Mouse (Mus musculus) heart, embryonic 15.5 days (tissue): Measurements from ENCODE around the gene Epb42. TPM values are rescaled to one million over a fixed set of nuclear protein-coding genes. Genes with fewer than 3 reads are reported as not detected.
A peak's percentile ranks its signal among the peaks of the same experiment; 100 is the strongest.
"Not testable (repeated sequence)": the region's sequence is repeated elsewhere in the genome, so short reads cannot be mapped to it uniquely, and the experiment has no call there.

ENCODE experiments used
- ATAC-seq: fragments of 200-750 bp; cut with Nextera tagmentation; replicated peaks from 2 replicates; pipeline ENCODE4 v1.8.0; 2017; ENCODE audit warnings: low read depth, moderate TSS enrichment; ENCODE audit not compliant: insufficient number of reproducible peaks, insufficient read depth, low FRiP score
- H3K27ac ChIP-seq: fragments of 300-500 bp; sonication (generic); 2 replicates; pipeline ENCODE4 v1.5.1; 2015; ENCODE audit warnings: mild to moderate bottlenecking, inconsistent platforms
- H3K27me3 ChIP-seq: fragments of 300-500 bp; sonication (generic); 2 replicates; pipeline ENCODE4 v1.6.1; 2015; ENCODE audit warnings: inconsistent platforms
- H3K36me3 ChIP-seq: fragments of 300-500 bp; sonication (generic); 2 replicates; pipeline ENCODE4 v1.6.1; 2015; ENCODE audit warnings: mild to moderate bottlenecking, inconsistent platforms
- H3K4me1 ChIP-seq: fragments of 300-500 bp; sonication (generic); replicated peaks from 2 replicates; pipeline ENCODE4 v1.6.1; 2015; ENCODE audit warnings: inconsistent platforms
- H3K4me2 ChIP-seq: fragments of 300-500 bp; sonication (generic); 2 replicates; pipeline ENCODE4 v1.6.1; 2015; ENCODE audit warnings: inconsistent platforms, mild to moderate bottlenecking, moderate library complexity
- H3K4me3 ChIP-seq: fragments of 300-500 bp; sonication (generic); 2 replicates; pipeline ENCODE4 v1.5.1; 2015; ENCODE audit warnings: mild to moderate bottlenecking, inconsistent platforms
- H3K9ac ChIP-seq: fragments of 300-500 bp; sonication (generic); 2 replicates; pipeline ENCODE4 v1.6.1; 2015; ENCODE audit warnings: mild to moderate bottlenecking, inconsistent platforms
- H3K9me3 ChIP-seq: fragments of 300-500 bp; sonication (generic); replicated peaks from 2 replicates; pipeline ENCODE4 v1.6.1; 2016; ENCODE audit warnings: inconsistent platforms
- WGBS: fragments of 180-500 bp; shearing (Covaris S2); methylation state at CpG from one replicate; pipeline ENCODE4 v1.1.7; 2015; ENCODE audit warnings: mixed read lengths; 5-methylcytosine and 5-hydroxymethylcytosine counted together
- microRNA-seq: library from miRNA; unstranded; fragments of <30 nt; microRNA quantifications from one replicate; pipeline ENCODE4, GENCODE M21; 2016
- polyA plus RNA-seq: library from polyadenylated mRNA; unstranded; fragments of >200 nt; fragmentation: Nextera tagmentation; extraction: Ambion mirVana; gene quantifications from 2 replicates; pipeline ENCODE4 v1.2.1, GENCODE M21; 2015

Gene Epb42
- polyA plus RNA-seq, 1 experiment from 2014 or later = 1.8 TPM

DNA sequence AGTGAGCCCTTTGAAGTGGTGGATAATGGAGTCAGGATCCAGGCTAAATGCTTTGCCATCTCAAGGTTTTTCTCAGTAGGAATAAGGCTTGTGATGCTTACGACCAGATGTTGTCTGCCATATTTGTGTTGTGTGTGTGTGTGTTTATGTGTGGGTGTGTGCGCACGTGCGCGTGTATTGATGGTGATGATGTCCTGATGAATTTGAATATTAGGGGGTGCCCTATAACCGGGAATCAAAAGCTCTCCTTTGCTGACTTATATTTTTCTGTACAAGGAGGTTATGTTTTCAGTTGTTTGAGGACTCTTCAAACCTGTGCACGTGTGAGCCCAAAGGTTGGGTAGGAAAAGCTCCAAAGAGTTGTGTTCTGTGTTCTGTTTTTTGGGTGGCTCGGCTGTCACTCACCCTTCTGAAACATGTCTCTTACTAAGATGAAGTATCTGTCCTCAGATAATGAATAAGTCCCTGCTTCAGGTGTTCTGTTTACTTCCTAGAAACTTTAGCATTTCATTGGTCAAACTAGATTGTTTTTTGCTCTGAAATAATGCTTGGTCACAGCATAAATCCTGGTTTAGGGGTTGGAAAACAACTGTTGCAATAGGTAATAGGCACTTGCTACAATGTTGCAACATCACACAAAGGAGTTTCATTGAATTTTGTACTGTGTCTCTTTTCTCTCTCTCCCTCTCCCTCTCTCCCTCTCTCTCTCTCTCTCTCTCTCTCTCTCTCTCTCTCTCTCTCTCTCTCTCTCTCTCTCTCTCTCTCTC lies 58.8 kb downstream of the Epb42 start:
- no peaks in the 10 kb centered on the region for H3K27me3 ChIP-seq
- no peak overlapping the region for H3K27ac ChIP-seq
- peaks cover 3% of the 10 kb centered on the region; the same call in 1 of the 2 replicates for H3K4me1 ChIP-seq
- 81% methylated on average over 8 of the region's 8 CpGs for WGBS
- no peak for ATAC-seq
- peak overlapping the region; percentile 83; the same call in 1 of the 2 replicates for H3K9ac ChIP-seq
- no peaks in the 10 kb centered on the region for H3K9me3 ChIP-seq
- peak overlapping the region; percentile 97 for H3K4me2 ChIP-seq
- H3K4me3 ChIP-seq = peak overlapping the region; percentile 87
- H3K36me3 ChIP-seq = no peaks in the 10 kb centered on the region

DNA sequence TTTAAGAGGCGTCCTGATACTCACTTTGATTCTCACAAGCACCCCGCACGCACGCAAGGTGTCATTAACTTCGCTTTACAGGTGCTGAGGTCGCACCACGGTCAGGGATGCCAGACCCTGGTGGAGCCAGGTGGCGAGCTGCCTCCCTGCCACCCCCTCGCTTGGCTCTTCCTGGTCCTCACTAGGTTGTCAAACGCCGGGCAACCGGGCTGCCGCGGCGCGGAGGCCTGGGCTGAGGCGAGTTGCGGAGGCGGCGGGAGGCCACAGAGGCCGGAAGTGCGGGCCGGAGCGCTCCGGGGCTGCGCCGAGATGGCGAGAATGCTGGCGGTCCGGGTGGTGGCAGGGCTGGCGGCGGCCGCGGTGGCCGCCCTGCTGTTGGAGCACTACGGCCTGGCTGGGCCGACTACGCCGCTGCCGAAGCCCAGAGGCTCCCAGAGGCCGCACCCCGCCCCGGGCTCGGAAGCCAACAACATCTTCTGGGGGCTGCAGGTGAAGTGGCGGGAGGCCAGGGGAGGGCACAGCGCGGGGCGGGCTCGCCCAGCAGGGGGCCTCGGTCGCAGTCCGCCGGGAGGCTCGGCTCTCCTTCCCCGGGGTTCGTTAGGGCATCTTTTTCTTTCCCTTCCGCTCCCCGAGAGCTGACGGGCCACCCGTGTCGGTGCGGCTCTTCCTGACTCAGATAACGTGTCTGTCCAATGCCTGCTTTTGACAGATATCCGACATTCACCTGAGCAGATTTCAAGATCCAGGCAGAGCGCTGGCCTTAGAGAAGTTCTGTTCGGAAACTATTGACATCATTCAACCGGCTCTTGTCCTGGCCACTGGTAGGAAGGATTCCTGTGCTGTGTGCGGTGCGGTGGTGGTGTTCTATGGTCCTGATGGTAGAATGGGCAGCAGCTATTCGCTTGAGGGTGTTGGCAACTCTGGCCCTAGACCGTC lies 59.6 kb downstream of the Epb42 start, which contains the start of gene Tmem62:
Gene Tmem62 (plus strand): TSS at position 28 of the 936 bp plus-strand sequence.
- H3K27ac ChIP-seq = peak within 1 kb of the TSS; percentile 71
- no peaks in the 10 kb centered on the region for H3K27me3 ChIP-seq
- H3K4me3 ChIP-seq = peak within 1 kb of the TSS; percentile 87
- H3K4me2 ChIP-seq = peak within 1 kb of the TSS; percentile 97
- peak; percentile 75 for ATAC-seq
- peaks cover 6% of the 10 kb centered on the region; the same call in 1 of the 2 replicates for H3K4me1 ChIP-seq
- peak within 1 kb of the TSS; percentile 83 for H3K9ac ChIP-seq
- 1% methylated on average over 60 of the region's 71 CpGs for WGBS
- H3K36me3 ChIP-seq = no peaks in the 10 kb centered on the region
- no peaks in the 10 kb centered on the region for H3K9me3 ChIP-seq

DNA sequence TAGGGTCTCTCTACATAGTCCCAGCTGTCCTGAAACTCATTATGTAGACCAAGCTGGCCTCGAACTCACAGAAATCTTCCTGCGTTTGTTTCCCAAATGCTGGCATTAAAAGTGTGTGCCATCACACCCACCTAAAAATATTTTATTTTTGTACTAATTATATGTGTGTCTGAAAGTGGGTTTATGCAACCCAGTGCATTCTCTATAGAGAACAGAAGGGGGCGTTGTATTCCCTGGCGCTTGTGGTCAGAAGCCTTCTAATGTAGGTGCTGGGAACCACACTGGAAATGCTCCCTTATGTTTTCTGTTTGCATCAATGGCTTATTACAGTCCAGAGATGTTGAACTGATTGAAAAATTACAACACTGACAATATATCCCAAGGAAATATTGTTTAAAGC lies 60.6 kb downstream of the Epb42 start:
- Histone ChIP-seq H3K36me3 (no peaks in the 10 kb centered on the region), H3K4me3 (0 out of 2 replicates have a peak overlapping the region, but pooled peaks have one; percentile 14), H3K9me3 (no peaks in the 10 kb centered on the region), H3K4me2 (0 out of 2 replicates have a peak overlapping the region, but pooled peaks have one; percentile 19), H3K9ac (no peak overlapping the region), H3K27me3 (no peaks in the 10 kb centered on the region), H3K27ac (no peak overlapping the region), H3K4me1 (peaks cover 6% of the 10 kb centered on the region; the same call in 1 of the 2 replicates)
- WGBS = 57% methylated on average over 4 of the region's 4 CpGs
- no peak for ATAC-seq

DNA sequence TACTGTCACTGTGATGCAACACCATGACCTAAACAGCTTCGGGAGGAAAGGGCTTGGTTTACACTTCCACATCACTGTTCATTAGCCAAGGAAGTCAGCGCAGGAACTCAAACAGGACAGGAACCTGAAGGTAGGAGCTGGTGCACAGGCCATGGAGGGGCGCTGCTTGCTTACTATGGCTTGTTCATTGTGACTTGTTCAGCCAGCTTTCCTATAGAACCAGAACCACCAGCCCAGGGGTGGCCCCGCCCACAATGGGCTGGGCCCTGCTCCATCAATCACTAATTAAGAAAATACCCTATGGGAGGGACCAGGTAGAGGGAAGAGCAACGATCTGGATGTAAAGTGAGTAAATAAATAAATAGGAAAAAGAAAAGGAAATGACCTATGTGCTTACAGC lies 63.9 kb downstream of the Epb42 start:
- no peak overlapping the region for H3K4me3 ChIP-seq
- no peak overlapping the region for H3K4me2 ChIP-seq
- WGBS = 21% methylated on average over 5 of the region's 5 CpGs
- ATAC-seq = no peak
- H3K9me3 ChIP-seq = no peaks in the 10 kb centered on the region
- no peak overlapping the region for H3K27ac ChIP-seq
- no peak overlapping the region for H3K9ac ChIP-seq
- peaks cover 16% of the 10 kb centered on the region for H3K4me1 ChIP-seq
- no peaks in the 10 kb centered on the region for H3K36me3 ChIP-seq
- no peaks in the 10 kb centered on the region for H3K27me3 ChIP-seq

DNA sequence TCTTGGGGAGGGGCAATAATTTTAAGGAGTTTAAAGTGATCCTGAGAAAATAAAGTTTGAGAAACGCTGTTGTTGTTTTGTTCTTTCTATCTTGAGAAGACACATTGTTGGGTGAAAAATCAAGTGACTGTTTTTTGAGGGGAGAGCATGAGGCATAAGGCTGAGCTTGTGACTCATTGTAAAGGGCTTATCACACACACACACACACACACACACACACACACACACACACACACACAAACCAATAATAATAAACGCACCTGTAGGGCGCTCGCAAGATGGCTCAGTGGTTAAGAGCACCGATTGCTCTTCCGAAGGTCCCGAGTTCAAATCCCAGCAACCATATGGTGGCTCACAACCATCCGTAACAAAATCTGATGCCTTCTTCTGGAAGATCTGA lies 64.6 kb downstream of the Epb42 start:
- not testable (repeated sequence) for H3K27me3 ChIP-seq, H3K4me2 ChIP-seq, H3K9ac ChIP-seq, H3K36me3 ChIP-seq, ATAC-seq, H3K9me3 ChIP-seq, H3K27ac ChIP-seq, H3K4me3 ChIP-seq
- H3K4me1 ChIP-seq = peaks cover 16% of the 10 kb centered on the region
- 94% methylated on average over 8 of the region's 8 CpGs for WGBS

DNA sequence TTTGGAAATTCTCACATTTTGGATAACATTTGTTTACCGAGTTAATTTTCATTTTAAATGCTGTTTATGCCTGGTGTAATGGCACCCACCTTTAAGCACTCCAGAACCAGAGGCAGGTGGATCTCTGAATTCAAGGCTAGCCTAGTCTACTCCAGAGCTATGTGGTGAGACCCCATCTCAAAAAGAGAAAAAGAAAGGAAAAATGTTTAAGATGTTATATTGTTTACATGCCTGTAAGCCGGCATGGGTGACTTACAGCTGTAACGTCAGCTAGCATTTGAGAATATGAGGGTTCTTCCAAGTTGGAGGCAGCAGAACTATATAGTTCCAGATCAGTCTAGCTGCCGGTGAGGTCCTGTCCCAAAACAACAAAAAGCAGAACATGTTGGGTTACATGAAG lies 65.1 kb downstream of the Epb42 start:
- Histone ChIP-seq H3K27me3 (no peaks in the 10 kb centered on the region), H3K36me3 (no peaks in the 10 kb centered on the region), H3K4me2 (no peak overlapping the region), H3K9me3 (no peaks in the 10 kb centered on the region), H3K9ac (no peak overlapping the region), H3K4me1 (peaks cover 14% of the 10 kb centered on the region), H3K4me3 (no peak overlapping the region), H3K27ac (no peak overlapping the region)
- ATAC-seq = no peak
- WGBS = 84% methylated on average over 4 of the region's 4 CpGs

DNA sequence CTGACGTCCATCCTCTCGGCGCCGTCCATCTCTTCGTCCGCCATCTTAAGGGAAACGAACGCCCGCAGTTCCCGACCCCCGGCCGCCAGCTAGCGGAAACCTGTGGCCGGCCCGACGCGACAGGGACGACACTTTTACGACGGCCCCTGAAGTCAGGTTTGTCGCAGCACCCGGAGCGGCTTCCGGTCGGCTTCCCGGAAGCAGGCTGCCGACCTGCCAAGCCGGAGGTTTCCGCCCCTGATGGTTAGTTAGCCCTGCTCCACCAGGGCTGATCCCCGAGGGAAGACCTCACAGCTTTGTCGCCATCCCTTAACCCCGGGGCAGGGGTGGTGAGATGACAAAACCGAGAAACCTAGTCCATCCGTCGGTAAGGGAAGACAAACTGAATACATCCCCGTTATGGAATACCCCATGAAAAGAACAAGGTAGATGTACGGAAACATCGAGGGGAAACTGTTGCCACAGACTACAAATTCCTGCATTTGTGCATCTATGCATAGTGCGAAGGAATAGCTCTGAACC lies 66.3 kb downstream of the Epb42 start, which contains the start of gene Ubr1:
Gene Ubr1 (minus strand): TSS at position 157 of the 522 bp plus-strand sequence.
- WGBS = under 1% methylated on average over 39 of the region's 39 CpGs
- peak within 1 kb of the TSS; percentile 73 for H3K4me2 ChIP-seq
- peak within 1 kb of the TSS; percentile 76 for H3K4me3 ChIP-seq
- no peaks in the 10 kb centered on the region for H3K36me3 ChIP-seq
- peak within 1 kb of the TSS; percentile 63 for H3K9ac ChIP-seq
- peak within 1 kb of the TSS; percentile 70 for H3K27ac ChIP-seq
- peaks cover 13% of the 10 kb centered on the region for H3K4me1 ChIP-seq
- H3K27me3 ChIP-seq = no peaks in the 10 kb centered on the region
- no peaks in the 10 kb centered on the region for H3K9me3 ChIP-seq
- ATAC-seq = peak; percentile 86

DNA sequence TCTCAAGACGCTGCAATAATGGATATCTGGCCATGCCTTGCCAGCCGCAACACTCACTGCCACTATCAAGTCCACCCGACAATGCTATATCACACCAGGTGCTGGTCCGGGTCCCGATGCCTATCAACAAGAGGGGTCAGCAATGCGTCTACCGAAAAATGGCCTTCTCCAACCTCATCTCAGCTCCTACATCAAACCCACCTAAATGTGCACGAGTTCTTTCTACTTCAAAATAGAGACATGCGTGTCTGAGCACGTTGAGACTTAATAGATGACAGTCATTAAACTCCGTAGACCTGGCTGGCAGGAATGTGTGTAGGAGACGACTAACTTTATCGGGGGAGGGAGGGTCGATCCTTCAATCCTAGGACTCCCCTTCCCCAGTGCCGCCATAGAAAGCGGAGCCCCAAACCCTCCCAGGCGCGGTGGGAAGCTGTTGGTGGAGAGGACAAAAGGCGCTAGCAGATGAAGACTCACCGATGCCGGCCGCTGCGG lies 66.8 kb downstream of the Epb42 start:
- H3K4me3 ChIP-seq = peak overlapping the region; percentile 76
- H3K36me3 ChIP-seq = no peaks in the 10 kb centered on the region
- no peaks in the 10 kb centered on the region for H3K9me3 ChIP-seq
- H3K4me1 ChIP-seq = peaks cover 13% of the 10 kb centered on the region
- 1% methylated on average over 23 of the region's 23 CpGs for WGBS
- peak; percentile 22; the same call in 1 of the 2 replicates for ATAC-seq
- H3K4me2 ChIP-seq = peak overlapping the region; percentile 73
- H3K27me3 ChIP-seq = no peaks in the 10 kb centered on the region
- peak overlapping the region; percentile 63 for H3K9ac ChIP-seq
- H3K27ac ChIP-seq = peak overlapping the region; percentile 70

Small RNAs within 50 kb of the gene (microRNA-seq; reads per million reads assigned to microRNA genes)
- gene Gm44325 = not detected

Other genes with a start within 250 kb of the Epb42 start
- 4.3 and 6.5 TPM in 2 replicates for gene Cdan1, start 186.9 kb downstream of the Epb42 start, polyA plus RNA-seq
- gene Ttbk2, start 186.5 kb downstream of the Epb42 start, polyA plus RNA-seq = 2.4 and 2.9 TPM in 2 replicates
- gene Ubr1, start 66.4 kb downstream of the Epb42 start, polyA plus RNA-seq = 17.5 and 21.3 TPM in 2 replicates
- gene Tmem62, start 60.1 kb downstream of the Epb42 start, polyA plus RNA-seq = 2.8 and 2.9 TPM in 2 replicates
- gene Ccndbp1, start 28.7 kb downstream of the Epb42 start, polyA plus RNA-seq = 41.9 and 42.9 TPM in 2 replicates
- 0.06 TPM in 1 of 2 replicates, not detected in the other for gene Tgm5, start 48.8 kb upstream of the Epb42 start, polyA plus RNA-seq
- not detected in 2 replicates for gene Tgm7, start 72.7 kb upstream of the Epb42 start, polyA plus RNA-seq
- gene Adal, start 103.4 kb upstream of the Epb42 start, polyA plus RNA-seq = 14.6 and 15.1 TPM in 2 replicates
- 17.3 and 17.5 TPM in 2 replicates for gene Lcmt2, start 103.6 kb upstream of the Epb42 start, polyA plus RNA-seq
- 27.4 and 35.7 TPM in 2 replicates for gene Tubgcp4, start 133.6 kb upstream of the Epb42 start, polyA plus RNA-seq
- gene Zscan29, start 134.1 kb upstream of the Epb42 start, polyA plus RNA-seq = 6.4 TPM in 2 replicates
- gene Trp53bp1, start 234.3 kb upstream of the Epb42 start, polyA plus RNA-seq = 43.6 and 45.5 TPM in 2 replicates